Mouse (Mus musculus): Measurements from ENCODE around the gene Cpsf4. TPM values are rescaled to one million over a fixed set of nuclear protein-coding genes. Genes with fewer than 3 reads are reported as not detected.

Gene Cpsf4
- polyA plus RNA-seq, 1 experiment from 2014 or later, result 35.5 TPM

- TF ChIP-seq CTCF (IDR thresholded peaks at IDR 0.05; ENCODE audit: low read depth), result no peak
- H3K27ac ChIP-seq, result peak overlapping the region; percentile 91; the same call in 1 of the 2 replicates
- H3K27me3 ChIP-seq (ENCODE audit: insufficient read depth, low read length), result no peaks in the 10 kb centered on the region
- peaks cover 19% of the 10 kb centered on the region for H3K36me3 ChIP-seq (ENCODE audit: insufficient read depth, low read length)
- peak overlapping the region; percentile 69 for H3K4me2 ChIP-seq (ENCODE audit: low read length)
- H3K4me1 ChIP-seq (replicated peaks; ENCODE audit: insufficient read depth, low read length), result peaks cover 10% of the 10 kb centered on the region; the same call in 1 of the 2 replicates
- peak overlapping the region; percentile 86 for H3K9ac ChIP-seq (ENCODE audit: low read depth, low read length)
- 33% methylated on average over 5 of the region's 5 CpGs for WGBS
- DNase-seq (ENCODE audit: low spot score), result no peak
- H3K9me3 ChIP-seq (replicated peaks; ENCODE audit: low read length), result no peaks in the 10 kb centered on the region
- H3K4me3 ChIP-seq (replicated peaks; ENCODE audit: low read depth, low read length), result peak overlapping the region; percentile 57
- no peak for ATAC-seq (replicated peaks; ENCODE audit: low FRiP score, low read depth)
Observed at GRCm38 (mm10) chr5:145190373-145190772, 23.4 kb downstream of the Cpsf4 start.

- peak overlapping the region; percentile 86 for H3K9ac ChIP-seq (ENCODE audit: low read depth, low read length)
- peak; percentile 89 for ATAC-seq (replicated peaks; ENCODE audit: low FRiP score, low read depth)
- peak overlapping the region; percentile 57 for H3K4me3 ChIP-seq (replicated peaks; ENCODE audit: low read depth, low read length)
- WGBS, result under 1% methylated on average over 41 of the region's 41 CpGs
- peaks cover 20% of the 10 kb centered on the region for H3K36me3 ChIP-seq (ENCODE audit: insufficient read depth, low read length)
- peak overlapping the region; percentile 69 for H3K4me2 ChIP-seq (ENCODE audit: low read length)
- TF ChIP-seq CTCF (IDR thresholded peaks at IDR 0.05; ENCODE audit: low read depth), result no peak
- H3K9me3 ChIP-seq (replicated peaks; ENCODE audit: low read length), result no peaks in the 10 kb centered on the region
- H3K27me3 ChIP-seq (ENCODE audit: insufficient read depth, low read length), result no peaks in the 10 kb centered on the region
- peaks cover 10% of the 10 kb centered on the region; the same call in 1 of the 2 replicates for H3K4me1 ChIP-seq (replicated peaks; ENCODE audit: insufficient read depth, low read length)
- peak; percentile 95 for DNase-seq (ENCODE audit: low spot score)
- peak overlapping the region; percentile 91 for H3K27ac ChIP-seq
Observed at GRCm38 (mm10) chr5:145190875-145191798, 24.1 kb downstream of the Cpsf4 start.

- WGBS, result 91% methylated on average over 2 of the region's 2 CpGs
Observed at GRCm38 (mm10) chr5:145191962-145192361, 24.9 kb downstream of the Cpsf4 start, which contains the start of gene Atp5j2. Atp5j2 (minus strand) TSS chr5:145192062.

GRCm38 (mm10) chr5:145200387-145200786, 33.4 kb downstream of the Cpsf4 start:
- TF ChIP-seq CTCF (IDR thresholded peaks at IDR 0.05; ENCODE audit: low read depth), result no peak
- Histone ChIP-seq H3K27me3 (ENCODE audit: insufficient read depth, low read length) (no peaks in the 10 kb centered on the region), H3K9me3 (replicated peaks; ENCODE audit: low read length) (no peaks in the 10 kb centered on the region), H3K36me3 (ENCODE audit: insufficient read depth, low read length) (0 out of 2 replicates have a peak, but pooled peaks cover 21% of the 10 kb centered on the region), H3K9ac (ENCODE audit: low read depth, low read length) (peak overlapping the region; percentile 87; the same call in 1 of the 2 replicates), H3K4me1 (replicated peaks; ENCODE audit: insufficient read depth, low read length) (peaks cover 3% of the 10 kb centered on the region; the same call in 1 of the 2 replicates), H3K4me2 (ENCODE audit: low read length) (peak overlapping the region; percentile 97; the same call in 1 of the 2 replicates), H3K4me3 (replicated peaks; ENCODE audit: low read depth, low read length) (0 out of 2 replicates have a peak overlapping the region, but pooled peaks have one; percentile 81), H3K27ac (no peak overlapping the region)
- ATAC-seq (replicated peaks; ENCODE audit: low FRiP score, low read depth) (no peak), DNase-seq (ENCODE audit: low spot score) (no peak)
- 74% methylated on average over 7 of the region's 7 CpGs for WGBS

More at GRCm38 (mm10) chr5:145191962-145192361, 24.9 kb downstream of the Cpsf4 start, which contains the start of gene Atp5j2:
- peak within 1 kb of the TSS; percentile 86 for H3K9ac ChIP-seq (ENCODE audit: low read depth, low read length)
- H3K4me3 ChIP-seq (replicated peaks; ENCODE audit: low read depth, low read length), result peak within 1 kb of the TSS; percentile 57
- TF ChIP-seq CTCF (IDR thresholded peaks at IDR 0.05; ENCODE audit: low read depth), result no peak
- peak within 1 kb of the TSS; percentile 91 for H3K27ac ChIP-seq
- H3K9me3 ChIP-seq (replicated peaks; ENCODE audit: low read length), result no peaks in the 10 kb centered on the region
- ATAC-seq (replicated peaks; ENCODE audit: low FRiP score, low read depth) (no peak), DNase-seq (ENCODE audit: low spot score) (no peak)
- no peaks in the 10 kb centered on the region for H3K27me3 ChIP-seq (ENCODE audit: insufficient read depth, low read length)
- peaks cover 17% of the 10 kb centered on the region; the same call in 1 of the 2 replicates for H3K36me3 ChIP-seq (ENCODE audit: insufficient read depth, low read length)
- H3K4me2 ChIP-seq (ENCODE audit: low read length), result peak within 1 kb of the TSS; percentile 69
- H3K4me1 ChIP-seq (replicated peaks; ENCODE audit: insufficient read depth, low read length), result peaks cover 10% of the 10 kb centered on the region; the same call in 1 of the 2 replicates

GRCm38 (mm10) chr5:145201321-145201991, 34.4 kb downstream of the Cpsf4 start, which contains the start of gene Zkscan14:
Zkscan14 (minus strand) TSS chr5:145201868.
- ATAC-seq (replicated peaks; ENCODE audit: low FRiP score, low read depth) (no peak), DNase-seq (ENCODE audit: low spot score) (peak; percentile 94)
- Histone ChIP-seq H3K4me2 (ENCODE audit: low read length) (peak within 1 kb of the TSS; percentile 97), H3K9me3 (replicated peaks; ENCODE audit: low read length) (no peaks in the 10 kb centered on the region), H3K9ac (ENCODE audit: low read depth, low read length) (peak within 1 kb of the TSS; percentile 87), H3K27ac (peak within 1 kb of the TSS; percentile 84), H3K36me3 (ENCODE audit: insufficient read depth, low read length) (0 out of 2 replicates have a peak, but pooled peaks cover 10% of the 10 kb centered on the region), H3K4me1 (replicated peaks; ENCODE audit: insufficient read depth, low read length) (peaks cover 3% of the 10 kb centered on the region; the same call in 1 of the 2 replicates), H3K4me3 (replicated peaks; ENCODE audit: low read depth, low read length) (peak within 1 kb of the TSS; percentile 81), H3K27me3 (ENCODE audit: insufficient read depth, low read length) (no peaks in the 10 kb centered on the region)
- WGBS, result under 1% methylated on average over 37 of the region's 37 CpGs
- TF ChIP-seq CTCF (IDR thresholded peaks at IDR 0.05; ENCODE audit: low read depth), result peak; percentile 2; the same call in 1 of the 2 replicates
